In the genomic region with DNA sequence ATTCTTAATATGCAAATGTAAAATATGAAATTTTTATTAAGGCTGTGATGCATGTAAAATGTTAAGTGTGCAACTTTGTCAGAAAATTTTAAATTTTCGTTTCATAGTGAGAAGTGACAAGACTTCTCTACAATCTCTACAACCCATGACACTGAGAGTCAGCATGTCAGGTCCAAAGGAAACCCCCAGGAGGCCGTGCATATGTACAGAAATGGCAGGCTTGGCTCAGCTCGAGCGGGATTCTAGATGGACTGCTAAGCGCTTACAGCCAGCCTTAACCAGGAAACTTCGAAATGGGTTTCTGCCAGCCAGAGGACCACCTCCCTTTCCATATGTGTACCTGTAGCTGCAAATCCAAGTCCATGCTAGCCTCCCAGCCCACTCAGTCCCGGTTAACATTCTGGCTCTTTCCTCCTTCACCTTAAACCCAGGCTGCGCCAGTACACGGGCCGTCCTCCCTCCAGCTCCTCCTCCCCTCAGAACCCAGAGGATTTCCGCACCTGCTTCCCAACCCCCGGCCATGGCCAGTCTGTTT, we compare ENCODE assay signal across 14 mouse cellular contexts.
"Had no signal": no experiment of that assay in that cellular context is flagged by ENCODE, and none has a peak within 500 bp of the region (broad histone marks: within the 10 kb centered on the region; RNA-seq: fewer than 3 reads in every experiment).

No protein-coding gene starts in this region.

- H3K27ac ChIP-seq: liver, embryonic 13.5 days; liver, embryonic 15.5 days; lung, embryonic 15.5 days; macrophage; midbrain, embryonic 10.5 days; midbrain, embryonic 12.5 days; neural tube, embryonic 13.5 days; neural tube, embryonic 15.5 days; stomach, embryonic 15.5 days; stomach, postnatal 0 days had no signal

- H3K36me3 ChIP-seq: liver, embryonic 13.5 days; liver, embryonic 15.5 days; lung, embryonic 15.5 days; midbrain, embryonic 10.5 days; midbrain, embryonic 12.5 days; neural tube, embryonic 13.5 days; neural tube, embryonic 15.5 days; stomach, embryonic 15.5 days had no signal

- H3K4me1 ChIP-seq: liver, embryonic 13.5 days; liver, embryonic 15.5 days; lung, embryonic 15.5 days; midbrain, embryonic 10.5 days; midbrain, embryonic 12.5 days; neural tube, embryonic 13.5 days; neural tube, embryonic 15.5 days; stomach, embryonic 15.5 days had no signal

- H3K9me3 ChIP-seq: liver, embryonic 15.5 days; stomach, embryonic 15.5 days had no signal

- H3K27me3 ChIP-seq: liver, embryonic 13.5 days; liver, embryonic 15.5 days; lung, embryonic 15.5 days; midbrain, embryonic 12.5 days; neural tube, embryonic 13.5 days; neural tube, embryonic 15.5 days; stomach, embryonic 15.5 days had no signal

- H3K4me3 ChIP-seq: liver, embryonic 13.5 days; liver, embryonic 15.5 days; lung, embryonic 15.5 days; midbrain, embryonic 10.5 days; midbrain, embryonic 12.5 days; myocyte; neural tube, embryonic 13.5 days; neural tube, embryonic 15.5 days; stomach, embryonic 15.5 days had no signal

- H3K9ac ChIP-seq: liver, embryonic 13.5 days; liver, embryonic 15.5 days; liver, postnatal 0 days; lung, embryonic 15.5 days; midbrain, embryonic 12.5 days; neural tube, embryonic 13.5 days; neural tube, embryonic 15.5 days; stomach, embryonic 15.5 days had no signal

- ATAC-seq: liver, postnatal 0 days; lung, postnatal 0 days; midbrain, embryonic 16.5 days had no signal
